Mouse (Mus musculus): ENCODE results near the gene Tbc1d1.

- TF ChIP-seq E2F4 (IDR thresholded peaks at IDR 0.05; ENCODE audit: insufficient read depth) (no peak), MAX (IDR thresholded peaks at IDR 0.05; ENCODE audit: low read depth) (no peak), POLR2AphosphoS2 (IDR thresholded peaks at IDR 0.05; ENCODE audit: insufficient read length, low read depth) (no peak), POLR2A (IDR thresholded peaks at IDR 0.05; ENCODE audit: insufficient read length, low read depth) (no peak), USF1 (IDR thresholded peaks at IDR 0.05; ENCODE audit: low read depth) (no peak), MYOD1 (IDR thresholded peaks at IDR 0.05; ENCODE audit: control insufficient read depth in 1 of 3, insufficient read length in 2 of 3, low read depth in 2 of 3) (no peak), TCF12 (IDR thresholded peaks at IDR 0.05; ENCODE audit: insufficient read depth, poor library complexity, severe bottlenecking) (no peak), CEBPB (IDR thresholded peaks at IDR 0.05; ENCODE audit: insufficient read depth, poor library complexity, severe bottlenecking) (no peak), TCF3 (IDR thresholded peaks at IDR 0.05; ENCODE audit: insufficient read length, low read depth) (no peak), SRF (IDR thresholded peaks at IDR 0.05; ENCODE audit: control insufficient read depth, insufficient read length, low read depth) (no peak), REST (IDR thresholded peaks at IDR 0.05; ENCODE audit: insufficient read depth, insufficient read length) (no peak), MYOG (IDR thresholded peaks at IDR 0.05; ENCODE audit: control insufficient read depth in 1 of 3, insufficient read depth in 1 of 3, insufficient read length in 2 of 3, low read depth in 2 of 3) (no peak)
Measured at GRCm38 (mm10) chr5:64254988-64255387, 98.9 kb downstream of the Tbc1d1 start.

Data from myocyte (in vitro differentiated cells).